Mouse (Mus musculus) adrenal gland, adult 2 months (tissue): ENCODE data around the gene Jazf1. TPM values are rescaled to one million over a fixed set of nuclear protein-coding genes. Genes with fewer than 3 reads are reported as not detected.

Source experiments
- DNase-seq: peaks from one replicate; pipeline ENCODE4 v3.0.0; 2021
- polyA plus RNA-seq: library from polyadenylated mRNA; depleted of rRNA; stranded (reverse); fragments of >200 nt; gene quantifications from 2 replicates; pipeline ENCODE4 v1.2.3, GENCODE M21; 2012
- total RNA-seq, 2 experiments: library from RNA; stranded (reverse); gene quantifications; 2 replicates each; pipeline ENCODE4 v1.2.3; 2021

Jazf1 gene
- total and polyA plus RNA-seq, 3 experiments, result 1.9 to 5.3 (median 4.2) TPM

DNA sequence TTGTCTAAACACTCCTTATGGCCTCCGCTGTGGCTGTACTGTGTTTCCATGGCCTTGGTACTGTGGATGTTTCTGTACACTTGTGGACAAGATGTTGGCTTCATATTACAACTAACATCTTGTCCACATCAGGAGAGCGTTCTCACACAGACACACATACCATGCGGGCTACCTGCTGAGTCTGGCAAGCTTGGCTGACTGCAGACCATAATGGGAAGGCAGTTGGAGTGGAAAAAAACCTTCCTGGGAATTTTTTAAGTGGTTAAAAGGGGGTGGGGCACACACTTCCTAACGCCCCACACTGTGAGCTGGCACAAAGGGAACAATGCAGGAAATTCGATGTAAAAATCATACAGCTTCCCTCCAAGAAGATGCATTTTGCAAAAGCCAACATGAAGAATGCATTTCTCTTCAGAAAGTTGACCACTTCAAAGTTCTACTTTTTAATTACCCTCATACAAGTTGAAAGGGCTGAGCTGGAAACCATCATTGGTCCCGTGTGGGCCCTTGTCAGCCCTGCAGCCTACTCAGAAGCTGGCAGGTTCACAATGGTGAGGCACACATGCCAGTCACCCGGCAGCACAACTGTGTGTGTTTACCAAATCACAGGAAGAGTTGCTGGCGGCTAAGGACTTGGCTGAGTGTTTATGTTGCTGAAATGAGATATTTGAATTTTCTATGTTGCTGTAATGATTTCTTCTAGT lies 215.9 kb downstream of the Jazf1 start:
- no peak for DNase-seq

DNA sequence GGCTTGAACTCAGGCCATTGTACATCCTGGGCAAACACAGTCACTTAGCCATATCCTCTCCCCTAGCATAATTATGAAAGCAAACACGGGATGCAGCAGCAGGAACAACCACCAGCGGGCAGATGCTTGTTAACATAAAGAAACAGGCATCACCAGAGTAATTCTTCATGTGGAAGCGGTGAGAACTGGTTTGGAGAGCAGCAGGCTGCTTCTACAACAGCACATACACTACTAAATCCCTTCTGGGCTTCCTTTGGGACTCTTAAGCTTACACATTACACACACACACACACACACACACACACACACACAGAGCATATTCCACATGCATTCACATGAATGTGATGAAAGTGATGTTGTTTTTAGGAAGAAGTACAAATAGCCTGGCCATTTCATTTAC lies 216.5 kb downstream of the Jazf1 start:
- no peak for DNase-seq

DNA sequence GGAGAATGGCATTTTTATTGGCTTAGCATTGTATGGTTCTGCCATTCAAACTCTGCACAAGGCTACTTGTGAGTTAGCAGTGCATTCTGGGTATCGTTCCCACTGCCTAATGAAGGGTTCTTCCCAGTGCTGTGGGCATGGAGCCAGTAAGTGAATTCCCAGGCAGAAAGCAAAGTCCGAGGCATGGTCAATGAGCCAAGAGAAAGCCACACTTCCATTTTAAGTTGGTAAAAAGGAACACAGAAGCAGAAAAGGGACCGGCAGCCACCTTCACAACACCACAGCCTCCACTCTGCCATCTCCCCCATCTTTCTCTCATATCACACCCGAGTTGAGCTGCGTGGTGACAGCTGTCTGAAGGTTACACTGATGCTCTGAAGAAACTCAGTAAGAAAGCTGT lies 217.4 kb downstream of the Jazf1 start:
- no peak for DNase-seq

DNA sequence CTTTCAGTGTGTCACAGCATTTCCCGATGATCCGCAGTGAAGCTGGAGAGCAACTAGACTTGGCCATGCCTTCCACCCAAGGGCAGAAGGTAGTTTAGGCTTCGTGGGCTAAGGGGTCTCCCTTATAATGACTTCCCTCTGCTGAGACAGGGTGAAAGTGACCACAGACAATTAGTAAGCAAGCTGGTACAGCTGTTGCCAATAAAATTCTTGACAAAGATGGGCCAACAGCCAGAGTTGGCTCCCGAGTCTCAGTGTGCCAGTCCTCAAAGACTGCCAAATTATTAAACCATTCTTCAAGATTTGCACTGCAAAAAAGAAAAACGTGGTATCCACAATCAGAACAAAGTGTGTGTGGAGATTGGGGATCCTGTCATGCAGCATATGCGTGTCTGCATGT lies 220.2 kb downstream of the Jazf1 start:
- no peak for DNase-seq

DNA sequence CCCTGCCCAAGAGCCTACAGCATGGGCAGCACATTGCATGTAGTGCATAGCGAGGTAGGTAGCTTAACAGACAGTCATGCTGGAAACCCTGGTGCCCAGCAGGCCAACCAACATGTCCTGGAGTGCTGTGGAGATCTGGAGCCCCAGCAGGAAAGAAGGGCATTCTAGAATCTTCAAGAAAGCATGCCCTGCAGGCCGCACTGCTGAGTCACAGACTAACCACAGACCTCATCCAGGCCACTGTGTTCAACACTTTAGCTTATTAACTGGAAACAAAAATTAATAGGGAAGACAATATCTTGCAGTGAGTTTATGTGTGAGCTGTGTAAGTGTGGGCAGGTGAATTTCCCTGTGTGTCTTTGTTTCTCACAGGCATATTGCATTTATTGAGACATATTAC lies 222.1 kb downstream of the Jazf1 start:
- no peak for DNase-seq

DNA sequence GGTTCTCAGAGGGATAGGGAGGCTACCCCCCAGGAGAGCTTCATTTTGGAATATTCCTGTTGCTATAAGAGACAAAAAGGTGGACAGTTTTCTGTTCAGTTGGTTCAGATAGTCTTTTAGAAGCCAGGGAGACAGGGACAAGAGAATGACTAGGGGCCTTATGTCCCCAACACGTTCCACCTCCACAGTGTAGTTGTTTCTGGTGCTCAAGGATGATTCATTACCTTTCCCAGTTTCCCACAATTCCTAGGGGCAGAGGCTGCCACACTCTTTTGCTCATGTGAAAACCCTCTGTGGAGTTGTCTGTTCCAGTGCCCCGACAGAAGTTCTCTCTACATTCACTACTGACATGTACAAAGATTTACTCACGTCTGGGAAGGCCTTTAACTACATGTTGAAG lies 223.7 kb downstream of the Jazf1 start:
- DNase-seq, result no peak

DNA sequence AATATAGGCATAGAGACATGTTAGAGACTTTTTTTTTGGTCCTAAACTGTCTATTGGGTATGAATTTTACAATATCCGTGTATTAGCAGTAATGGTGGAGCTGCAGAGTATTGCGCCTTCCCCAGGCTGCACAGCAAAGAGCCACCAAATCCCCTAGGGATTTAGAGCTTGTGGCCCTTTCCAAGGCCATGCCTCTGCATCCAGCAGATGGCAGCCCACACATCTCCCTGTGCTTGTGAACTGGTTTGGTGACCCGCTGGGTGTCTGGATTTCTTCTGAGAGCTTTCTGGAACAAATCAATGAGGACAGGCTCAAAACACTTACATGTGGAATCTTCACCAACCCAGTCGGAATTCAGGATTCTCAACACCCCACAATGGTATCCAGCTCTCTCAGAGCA lies 225.4 kb downstream of the Jazf1 start:
- DNase-seq, result peak; percentile 25

- DNase-seq, result no peak
Observed at GRCm38 (mm10) chr6:52842598-52842997, 225.8 kb downstream of the Jazf1 start.

- DNase-seq, result no peak
Observed at GRCm38 (mm10) chr6:52841611-52842010, 226.8 kb downstream of the Jazf1 start.

GRCm38 (mm10) chr6:52840589-52841044 lies 227.8 kb downstream of the Jazf1 start:
- no peak for DNase-seq

DNA sequence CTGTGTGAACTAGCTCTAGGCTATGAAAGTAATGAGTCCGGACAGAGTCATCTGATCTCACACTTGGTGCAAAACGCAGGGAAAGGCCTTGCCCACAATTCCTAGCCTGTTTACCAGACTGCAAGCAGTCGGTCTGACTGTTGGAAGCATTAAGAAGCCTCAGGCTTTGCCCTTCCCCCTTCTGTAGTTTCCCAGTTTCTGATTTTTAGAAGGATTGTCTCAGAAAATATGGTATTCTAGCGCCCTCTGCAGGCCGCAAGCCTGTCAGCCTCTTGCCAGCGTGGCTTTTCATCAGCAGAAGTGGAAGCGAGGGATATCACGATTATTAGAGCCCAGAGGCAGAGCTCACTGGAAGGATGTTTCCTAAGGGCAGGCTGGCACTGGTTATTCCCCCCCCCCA lies 229.7 kb downstream of the Jazf1 start:
- DNase-seq, result peak; percentile 81

GRCm38 (mm10) chr6:52837792-52838191 lies 230.6 kb downstream of the Jazf1 start:
- no peak for DNase-seq

- DNase-seq, result no peak
Observed at GRCm38 (mm10) chr6:52836201-52836950, 232.1 kb downstream of the Jazf1 start.

GRCm38 (mm10) chr6:52827752-52828277 lies 240.6 kb downstream of the Jazf1 start:
- DNase-seq, result no peak

GRCm38 (mm10) chr6:52825535-52825934 lies 242.9 kb downstream of the Jazf1 start:
- DNase-seq, result peak; percentile 93

DNA sequence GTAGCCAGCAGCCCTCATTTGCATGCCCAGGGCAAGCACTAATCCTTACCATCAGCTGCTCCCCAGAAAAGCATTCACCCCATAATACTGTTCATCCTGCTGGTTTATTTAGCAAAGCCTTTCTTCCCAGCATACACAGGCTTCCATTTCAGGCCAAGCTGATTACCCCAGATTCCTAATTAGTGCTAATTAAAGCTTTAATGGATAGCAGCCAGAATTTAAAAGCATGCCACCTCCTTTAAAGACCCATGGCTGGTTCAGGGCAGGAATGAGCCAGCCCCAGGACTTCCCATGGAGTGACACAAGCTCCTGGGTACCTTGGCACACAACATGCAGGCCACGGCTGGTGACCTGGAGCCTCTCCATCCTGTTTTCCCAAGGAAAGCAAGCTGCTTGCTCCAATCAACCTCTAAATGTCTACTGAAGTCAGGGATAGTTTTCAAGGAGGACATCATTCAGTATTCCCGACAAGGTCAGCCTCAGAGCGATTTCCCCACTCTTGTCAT lies 243.4 kb downstream of the Jazf1 start:
- no peak for DNase-seq

GRCm38 (mm10) chr6:52823064-52823463 lies 245.4 kb downstream of the Jazf1 start:
- DNase-seq, result no peak

GRCm38 (mm10) chr6:52822625-52823024 lies 245.8 kb downstream of the Jazf1 start:
- no peak for DNase-seq

GRCm38 (mm10) chr6:52819353-52819752 lies 249.1 kb downstream of the Jazf1 start:
- DNase-seq, result no peak

- no peak for DNase-seq
Observed at GRCm38 (mm10) chr6:52818041-52818440, 250.4 kb downstream of the Jazf1 start.

DNA sequence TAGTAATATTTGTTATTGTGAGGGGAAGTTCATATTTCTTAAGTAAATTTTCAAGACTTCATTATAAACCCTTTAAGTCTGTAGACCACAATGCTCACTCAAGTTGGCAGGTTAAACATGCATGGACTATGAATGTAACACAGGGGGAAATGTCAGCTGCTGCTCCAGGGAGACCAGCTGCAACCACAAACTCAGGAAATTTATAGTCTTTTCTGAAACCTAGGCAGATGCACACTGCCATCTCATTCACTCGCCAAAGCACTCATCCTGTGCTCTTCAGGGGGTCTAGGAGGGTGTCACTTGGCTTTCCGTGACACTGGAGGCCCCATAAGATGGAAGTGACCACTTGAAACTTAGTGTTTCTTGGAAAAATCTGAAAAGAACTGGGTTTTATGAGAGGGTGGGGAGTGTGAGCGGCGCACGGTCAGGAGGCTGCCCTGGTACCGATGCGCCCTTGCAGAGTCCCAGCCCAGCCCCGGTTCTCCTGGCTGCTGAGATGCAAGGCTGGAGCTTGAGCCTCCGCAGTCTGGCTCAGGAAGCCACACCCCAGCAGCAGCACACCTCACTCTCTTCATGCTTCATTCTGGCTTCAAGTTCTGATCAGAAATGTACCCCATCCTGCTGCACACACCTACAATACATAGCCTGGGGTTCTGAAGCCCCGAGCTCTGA lies 251.1 kb downstream of the Jazf1 start:
- DNase-seq, result no peak

GRCm38 (mm10) chr6:52805237-52805856 lies 263.1 kb downstream of the Jazf1 start:
- DNase-seq, result no peak
